Mouse (Mus musculus) olfactory bulb, adult 2 months (tissue): ENCODE data around the gene Bud23. TPM values are rescaled to one million over a fixed set of nuclear protein-coding genes. Genes with fewer than 3 reads are reported as not detected.
A peak's percentile ranks its signal among the peaks of the same experiment; 100 is the strongest.

Experiments
- H3K27ac ChIP-seq: fragments of 200-500 bp; 2 replicates; pipeline ENCODE4 v1.5.1; 2012; ENCODE audit warnings: low read depth, low read length; ENCODE audit not compliant: insufficient read depth
- H3K4me1 ChIP-seq: fragments of 200-500 bp; 2 replicates; pipeline ENCODE4 v1.6.1; 2012; ENCODE audit warnings: low read length; ENCODE audit not compliant: control insufficient read depth, insufficient read depth
- H3K4me3 ChIP-seq: fragments of 200-500 bp; 2 replicates; pipeline ENCODE4 v1.5.1; 2012; ENCODE audit warnings: mild to moderate bottlenecking, low read depth, low read length, moderate library complexity; ENCODE audit not compliant: insufficient read depth
- CTCF ChIP-seq: fragments of 200-500 bp; IDR thresholded peaks from 2 replicates; pipeline ENCODE4 v1.5.1; 2012; ENCODE audit warnings: low read depth, mild to moderate bottlenecking, low read length, moderate library complexity; ENCODE audit not compliant: insufficient read depth
- POLR2A ChIP-seq: fragments of 200-500 bp; IDR thresholded peaks from 2 replicates; pipeline ENCODE4 v1.6.1; 2012; ENCODE audit warnings: mild to moderate bottlenecking, low read depth, low read length, moderate library complexity; ENCODE audit not compliant: insufficient read depth
- WGBS: fragments of 180-500 bp; shearing (Covaris S2); methylation state at CpG from one replicate; pipeline ENCODE4 v1.1.7; 2018; 5-methylcytosine and 5-hydroxymethylcytosine counted together
- polyA plus RNA-seq: library from polyadenylated mRNA; stranded (reverse); fragments of >200 nt; gene quantifications from 2 replicates; pipeline ENCODE4 v1.2.4, GENCODE M21; 2012; ENCODE audit warnings: low replicate concordance; ENCODE audit not compliant: missing spikeins, insufficient read depth, insufficient read length

Gene Bud23
- polyA plus RNA-seq, 1 experiment: not detected

GRCm38 (mm10) chr5:135100981-135101380 is 36.2 kb upstream of the Bud23 start:
- 72% methylated on average over 1 of the region's 1 CpGs for WGBS
- H3K4me1 ChIP-seq: no peaks in the 10 kb centered on the region
- no peak overlapping the region for H3K4me3 ChIP-seq
- no peak for TF ChIP-seq CTCF
- no peak for TF ChIP-seq POLR2A
- H3K27ac ChIP-seq: no peak overlapping the region

- TF ChIP-seq CTCF (no peak), POLR2A (no peak)
- WGBS: 5% methylated on average over 39 of the region's 39 CpGs
- no peaks in the 10 kb centered on the region for H3K4me1 ChIP-seq
- H3K4me3 ChIP-seq: no peak within 1 kb of the TSS
- no peak within 1 kb of the TSS for H3K27ac ChIP-seq
These were observed 24.9 kb upstream of the Bud23 start, which contains the start of gene Mlxipl for GRCm38 (mm10) chr5:135089653-135090052. Mlxipl (plus strand) TSS chr5:135089890.

- H3K27ac ChIP-seq: no peak overlapping the region
- H3K4me3 ChIP-seq: no peak overlapping the region
- WGBS: 68% methylated on average over 4 of the region's 4 CpGs
- no peaks in the 10 kb centered on the region for H3K4me1 ChIP-seq
- TF ChIP-seq CTCF: no peak
- no peak for TF ChIP-seq POLR2A
These were observed 22.1 kb upstream of the Bud23 start for GRCm38 (mm10) chr5:135086871-135087270.

GRCm38 (mm10) chr5:135080539-135080938 is 15.8 kb upstream of the Bud23 start:
- Histone ChIP-seq H3K4me3 (no peak overlapping the region), H3K4me1 (peaks cover 15% of the 10 kb centered on the region), H3K27ac (no peak overlapping the region)
- TF ChIP-seq POLR2A: no peak
- no peak for TF ChIP-seq CTCF
- 88% methylated on average over 5 of the region's 5 CpGs for WGBS

- Histone ChIP-seq H3K4me1 (peaks cover 15% of the 10 kb centered on the region), H3K27ac (no peak overlapping the region), H3K4me3 (no peak overlapping the region)
- TF ChIP-seq CTCF (no peak), POLR2A (no peak)
- 89% methylated on average over 2 of the region's 2 CpGs for WGBS
These were observed 14.8 kb upstream of the Bud23 start for GRCm38 (mm10) chr5:135079578-135079977.

- H3K27ac ChIP-seq: no peak overlapping the region
- peak overlapping the region; percentile 55 for H3K4me3 ChIP-seq
- 1% methylated on average over 11 of the region's 11 CpGs for WGBS
- TF ChIP-seq POLR2A (no peak), CTCF (no peak)
- peaks cover 15% of the 10 kb centered on the region for H3K4me1 ChIP-seq
These were observed 13.7 kb upstream of the Bud23 start for GRCm38 (mm10) chr5:135078482-135078810.

- peaks cover 15% of the 10 kb centered on the region for H3K4me1 ChIP-seq
- H3K27ac ChIP-seq: no peak within 1 kb of the TSS
- TF ChIP-seq POLR2A (peak; percentile 21; the same call in 1 of the 2 replicates), CTCF (peak; percentile 92)
- H3K4me3 ChIP-seq: peak within 1 kb of the TSS; percentile 98
- under 1% methylated on average over 68 of the region's 83 CpGs for WGBS
These were observed 13.1 kb upstream of the Bud23 start, which contains the start of gene Vps37d for GRCm38 (mm10) chr5:135077564-135078481. Vps37d (minus strand) TSS chr5:135078266.

- peaks cover 15% of the 10 kb centered on the region for H3K4me1 ChIP-seq
- H3K27ac ChIP-seq: no peak overlapping the region
- H3K4me3 ChIP-seq: peak overlapping the region; percentile 98
- 11% methylated on average over 14 of the region's 14 CpGs for WGBS
- no peak for TF ChIP-seq POLR2A
- TF ChIP-seq CTCF: no peak
These were observed 12.3 kb upstream of the Bud23 start for GRCm38 (mm10) chr5:135076931-135077505.

- WGBS: 90% methylated on average over 14 of the region's 14 CpGs
These were observed 11.6 kb upstream of the Bud23 start for GRCm38 (mm10) chr5:135076368-135076767.

More at GRCm38 (mm10) chr5:135076368-135076767, 11.6 kb upstream of the Bud23 start:
- Histone ChIP-seq H3K4me3 (no peak overlapping the region), H3K27ac (no peak overlapping the region), H3K4me1 (peaks cover 15% of the 10 kb centered on the region)
- no peak for TF ChIP-seq CTCF
- TF ChIP-seq POLR2A: no peak
